Mouse (Mus musculus) cerebellum, adult 2 months (tissue): ENCODE data around the gene Ak4.

Experiments used
- CTCF ChIP-seq: fragments of 200-500 bp; IDR thresholded peaks from 2 replicates; pipeline ENCODE4 v1.5.1; 2011; ENCODE audit warnings: low read depth, mild to moderate bottlenecking, control low read depth, low read length, moderate library complexity, borderline replicate concordance; ENCODE audit not compliant: insufficient read depth
- POLR2A ChIP-seq: fragments of 200-500 bp; IDR thresholded peaks from 2 replicates; pipeline ENCODE4 v1.6.1; 2011; ENCODE audit warnings: low read length, control low read depth, borderline replicate concordance; ENCODE audit not compliant: insufficient read depth

GRCm38 (mm10) chr4:101425666-101426065 is 6.6 kb downstream of the Ak4 start:
- TF ChIP-seq CTCF (no peak), POLR2A (no peak)
